Mouse (Mus musculus) heart, embryonic 14.5 days (tissue): ENCODE data around the gene Tas2r143. TPM values are rescaled to one million over a fixed set of nuclear protein-coding genes. Genes with fewer than 3 reads are reported as not detected.

Experiments
- ATAC-seq: fragments of 200-750 bp; cut with Nextera tagmentation; 2 replicates; pipeline ENCODE4 v1.8.0; 2017; ENCODE audit warnings: low read depth, moderate TSS enrichment; ENCODE audit not compliant: insufficient number of reproducible peaks, insufficient read depth, low FRiP score
- H3K27ac ChIP-seq, 2 experiments: fragments of 200-500 bp in 1 of 2; fragments of 300-500 bp in 1 of 2; sonication (generic) in 1 of 2; replicated peaks in 1 of 2; 2 replicates each; pipeline ENCODE4 v1.5.1; 2012 to 2014; ENCODE audit warnings: low read depth in 2 of 2, low read length in 2 of 2, control low read depth in 1 of 2, mild to moderate bottlenecking in 1 of 2, mixed read lengths in 1 of 2; ENCODE audit not compliant: control insufficient read depth in 1 of 2, insufficient read depth in 1 of 2
- H3K27me3 ChIP-seq: fragments of 300-500 bp; sonication (generic); 2 replicates; pipeline ENCODE4 v1.6.1; 2014; ENCODE audit warnings: mild to moderate bottlenecking, low read length, control low read depth; ENCODE audit not compliant: control insufficient read depth, insufficient read depth
- H3K36me3 ChIP-seq: fragments of 300-500 bp; sonication (generic); 2 replicates; pipeline ENCODE4 v1.6.1; 2014; ENCODE audit warnings: mild to moderate bottlenecking, control low read depth, low read length, mixed read lengths; ENCODE audit not compliant: control insufficient read depth, insufficient read depth
- H3K4me1 ChIP-seq, 2 experiments: fragments of 200-500 bp in 1 of 2; fragments of 300-500 bp in 1 of 2; sonication (generic) in 1 of 2; 2 replicates each; pipeline ENCODE4 v1.6.1; 2012 to 2014; ENCODE audit warnings: low read length in 2 of 2, control low read depth in 1 of 2, mixed read lengths in 1 of 2; ENCODE audit not compliant: control insufficient read depth in 2 of 2, insufficient read depth in 2 of 2
- H3K4me2 ChIP-seq: fragments of 300-500 bp; sonication (generic); 2 replicates; pipeline ENCODE4 v1.6.1; 2014; ENCODE audit warnings: mild to moderate bottlenecking, low read length
- H3K4me3 ChIP-seq, 2 experiments: fragments of 200-500 bp in 1 of 2; fragments of 300-500 bp in 1 of 2; sonication (generic) in 1 of 2; 2 replicates each; pipeline ENCODE4 v1.5.1; 2012 to 2014; ENCODE audit warnings: low read length in 2 of 2, mild to moderate bottlenecking in 2 of 2, control low read depth in 1 of 2, low read depth in 1 of 2, moderate library complexity in 1 of 2; ENCODE audit not compliant: control insufficient read depth in 1 of 2, insufficient read depth in 1 of 2
- H3K9ac ChIP-seq: fragments of 300-500 bp; sonication (generic); 2 replicates; pipeline ENCODE4 v1.6.1; 2014; ENCODE audit warnings: mild to moderate bottlenecking, low read length
- H3K9me3 ChIP-seq: fragments of 300-500 bp; sonication (generic); 2 replicates; pipeline ENCODE4 v1.6.1; 2016; ENCODE audit warnings: low read length, control low read depth; ENCODE audit not compliant: control insufficient read depth
- WGBS: fragments of 180-500 bp; shearing (Covaris S2); extraction: QIAGEN DNeasy Blood & Tissue Kit; methylation state at CpG from one replicate; pipeline ENCODE4 v1.1.7; 2014; 5-methylcytosine and 5-hydroxymethylcytosine counted together
- polyA plus RNA-seq: library from polyadenylated mRNA; unstranded; fragments of >200 nt; fragmentation: Nextera tagmentation; extraction: Ambion mirVana; gene quantifications from 2 replicates; pipeline ENCODE4 v1.2.1, GENCODE M21; 2014

Tas2r143 gene
- polyA plus RNA-seq, 1 experiment from 2014 or later, result not detected

- ATAC-seq, result no peak
- H3K36me3 ChIP-seq, result peaks cover 56% of the 10 kb centered on the region
- no peak overlapping the region for H3K4me2 ChIP-seq
- peaks cover 31 to 50% of the 10 kb centered on the region in 2 experiments for H3K4me1 ChIP-seq
- no peaks in the 10 kb centered on the region for H3K9me3 ChIP-seq
- peak overlapping the region; percentile 10 to 57; a peak in 2 of 4 replicates for H3K27ac ChIP-seq
- no peak overlapping the region for H3K4me3 ChIP-seq
- no peaks in the 10 kb centered on the region for H3K27me3 ChIP-seq
- 83% methylated on average over 13 of the region's 13 CpGs for WGBS
- H3K9ac ChIP-seq, result no peak overlapping the region
Observed at GRCm38 (mm10) chr6:42361041-42361895, 38.8 kb upstream of the Tas2r143 start.

- no peaks in the 10 kb centered on the region for H3K9me3 ChIP-seq
- H3K27ac ChIP-seq, result peak overlapping the region; percentile 10 to 57; a peak in 3 of 4 replicates
- H3K36me3 ChIP-seq, result peaks cover 48% of the 10 kb centered on the region
- H3K27me3 ChIP-seq, result no peaks in the 10 kb centered on the region
- no peak overlapping the region for H3K4me2 ChIP-seq
- peak overlapping the region; percentile 30; the same call in 1 of the 2 replicates for H3K9ac ChIP-seq
- no peak for ATAC-seq
- peaks cover 29 to 43% of the 10 kb centered on the region in 2 experiments for H3K4me1 ChIP-seq
- no peak overlapping the region for H3K4me3 ChIP-seq
- WGBS, result 38% methylated on average over 1 of the region's 1 CpGs
Observed at GRCm38 (mm10) chr6:42362074-42362473, 38.0 kb upstream of the Tas2r143 start.

- Histone ChIP-seq H3K27me3 (no peaks in the 10 kb centered on the region), H3K27ac (peak overlapping the region; percentile 10 to 57; a peak in 3 of 4 replicates), H3K9me3 (no peaks in the 10 kb centered on the region), H3K4me1 (peaks cover 29 to 39% of the 10 kb centered on the region in 2 experiments), H3K36me3 (peaks cover 44% of the 10 kb centered on the region), H3K4me3 (no peak overlapping the region), H3K9ac (peak overlapping the region; percentile 30; the same call in 1 of the 2 replicates), H3K4me2 (no peak overlapping the region)
- no peak for ATAC-seq
- 60% methylated on average over 1 of the region's 1 CpGs for WGBS
Observed at GRCm38 (mm10) chr6:42362497-42362896, 37.5 kb upstream of the Tas2r143 start.

- H3K4me1 ChIP-seq, result peaks cover 28 to 34% of the 10 kb centered on the region in 2 experiments
- no peak overlapping the region for H3K9ac ChIP-seq
- no peaks in the 10 kb centered on the region for H3K27me3 ChIP-seq
- peak overlapping the region in 1 of 2 experiments; percentile 57; a peak in 1 of 4 replicates for H3K27ac ChIP-seq
- ATAC-seq, result no peak
- H3K4me3 ChIP-seq, result no peak overlapping the region
- no peaks in the 10 kb centered on the region for H3K9me3 ChIP-seq
- H3K4me2 ChIP-seq, result no peak overlapping the region
- H3K36me3 ChIP-seq, result peaks cover 39% of the 10 kb centered on the region
- 27% methylated on average over 3 of the region's 3 CpGs for WGBS
Observed at GRCm38 (mm10) chr6:42362974-42363373, 37.1 kb upstream of the Tas2r143 start.

GRCm38 (mm10) chr6:42364066-42364465 is 36.0 kb upstream of the Tas2r143 start:
- H3K4me2 ChIP-seq, result no peak overlapping the region
- no peak overlapping the region for H3K9ac ChIP-seq
- peaks cover 21 to 27% of the 10 kb centered on the region in 2 experiments for H3K4me1 ChIP-seq
- no peaks in the 10 kb centered on the region for H3K9me3 ChIP-seq
- no peak overlapping the region for H3K27ac ChIP-seq
- peaks cover 28% of the 10 kb centered on the region for H3K36me3 ChIP-seq
- H3K4me3 ChIP-seq, result no peak overlapping the region
- WGBS, result 78% methylated on average over 4 of the region's 4 CpGs
- no peak for ATAC-seq
- no peaks in the 10 kb centered on the region for H3K27me3 ChIP-seq

GRCm38 (mm10) chr6:42364607-42365006 is 35.4 kb upstream of the Tas2r143 start:
- Histone ChIP-seq H3K4me1 (peaks cover 18 to 24% of the 10 kb centered on the region in 2 experiments), H3K27me3 (no peaks in the 10 kb centered on the region), H3K4me3 (no peak overlapping the region), H3K27ac (no peak overlapping the region), H3K9me3 (no peaks in the 10 kb centered on the region), H3K36me3 (peaks cover 22% of the 10 kb centered on the region), H3K9ac (no peak overlapping the region), H3K4me2 (no peak overlapping the region)
- WGBS, result 87% methylated on average over 15 of the region's 15 CpGs
- no peak for ATAC-seq

GRCm38 (mm10) chr6:42365215-42365614 is 34.8 kb upstream of the Tas2r143 start:
- Histone ChIP-seq H3K27me3 (no peaks in the 10 kb centered on the region), H3K27ac (no peak overlapping the region), H3K9me3 (no peaks in the 10 kb centered on the region), H3K4me2 (no peak overlapping the region), H3K4me3 (no peak overlapping the region), H3K9ac (no peak overlapping the region), H3K36me3 (peaks cover 16% of the 10 kb centered on the region), H3K4me1 (peaks cover 14 to 24% of the 10 kb centered on the region in 2 experiments)
- no peak for ATAC-seq
- WGBS, result 85% methylated on average over 6 of the region's 6 CpGs
